Mouse (Mus musculus) myocyte (in vitro differentiated cells): ENCODE measurements around the gene Rab3gap2. TPM values are rescaled to one million over a fixed set of nuclear protein-coding genes. Genes with fewer than 3 reads are reported as not detected.
A peak's percentile ranks its signal among the peaks of the same experiment; 100 is the strongest.
"Not testable (repeated sequence)": the region's sequence is repeated elsewhere in the genome, so short reads cannot be mapped to it uniquely, and the experiment has no call there.

Experiments
- H3K27me3 ChIP-seq: one replicate; pipeline ENCODE4 v1.6.1; 2011; ENCODE audit not compliant: control insufficient read depth, insufficient read depth, insufficient read length
- H3K36me3 ChIP-seq: one replicate; pipeline ENCODE4 v1.6.1; 2011; ENCODE audit not compliant: control insufficient read depth, insufficient read depth
- H3K4me2 ChIP-seq: one replicate; pipeline ENCODE4 v1.6.1; 2011; ENCODE audit warnings: low read depth, control low read depth
- H3K4me3 ChIP-seq: one replicate; pipeline ENCODE4 v1.5.1; 2011; ENCODE audit warnings: mild to moderate bottlenecking, control low read depth, moderate library complexity
- H3K79me2 ChIP-seq: one replicate; pipeline ENCODE4 v1.6.1; 2011; ENCODE audit not compliant: control insufficient read depth, insufficient read depth
- H3ac ChIP-seq: one replicate; pipeline ENCODE4 v1.6.1; 2011; ENCODE audit not compliant: control insufficient read depth, insufficient read length
- CEBPB ChIP-seq: IDR thresholded peaks from 2 replicates; pipeline ENCODE4 v1.6.1; 2011; ENCODE audit warnings: mild to moderate bottlenecking, moderate library complexity; ENCODE audit not compliant: poor library complexity, insufficient read depth, severe bottlenecking
- MAX ChIP-seq: IDR thresholded peaks from one replicate; pipeline ENCODE4 v1.6.1; 2011; ENCODE audit warnings: low read depth, mild to moderate bottlenecking, control low read depth
- MYOD1 ChIP-seq, 3 experiments: IDR thresholded peaks; one replicate each; pipeline ENCODE4 v1.6.1; 2011; ENCODE audit warnings: control low read depth in 2 of 3, low read depth in 2 of 3, mild to moderate bottlenecking in 2 of 3, moderate library complexity in 1 of 3; ENCODE audit not compliant: insufficient read length in 2 of 3, control insufficient read depth in 1 of 3
- MYOG ChIP-seq, 3 experiments: IDR thresholded peaks; one replicate each; pipeline ENCODE4 v1.6.1; 2011; ENCODE audit warnings: control low read depth in 2 of 3, low read depth in 2 of 3, mild to moderate bottlenecking in 2 of 3; ENCODE audit not compliant: insufficient read length in 2 of 3, control insufficient read depth in 1 of 3, insufficient read depth in 1 of 3
- POLR2A ChIP-seq: IDR thresholded peaks from one replicate; pipeline ENCODE4 v1.6.1; 2011; ENCODE audit warnings: low read depth, mild to moderate bottlenecking, control low read depth, moderate library complexity; ENCODE audit not compliant: insufficient read length
- POLR2AphosphoS2 ChIP-seq: IDR thresholded peaks from one replicate; pipeline ENCODE4 v1.6.1; 2011; ENCODE audit warnings: low read depth, control low read depth; ENCODE audit not compliant: insufficient read length
- REST ChIP-seq: IDR thresholded peaks from one replicate; pipeline ENCODE4 v1.6.1; 2011; ENCODE audit warnings: mild to moderate bottlenecking, control low read depth, moderate library complexity; ENCODE audit not compliant: insufficient read depth, insufficient read length
- SRF ChIP-seq: IDR thresholded peaks from one replicate; pipeline ENCODE4 v1.6.1; 2011; ENCODE audit warnings: low read depth; ENCODE audit not compliant: control insufficient read depth, insufficient read length
- TCF12 ChIP-seq: IDR thresholded peaks from one replicate; pipeline ENCODE4 v1.6.1; 2011; ENCODE audit warnings: mild to moderate bottlenecking, control low read depth; ENCODE audit not compliant: poor library complexity, insufficient read depth, severe bottlenecking
- TCF3 ChIP-seq: IDR thresholded peaks from one replicate; pipeline ENCODE4 v1.6.1; 2011; ENCODE audit warnings: low read depth, control low read depth; ENCODE audit not compliant: insufficient read length
- USF1 ChIP-seq: IDR thresholded peaks from one replicate; pipeline ENCODE4 v1.6.1; 2011; ENCODE audit warnings: low read depth, mild to moderate bottlenecking, control low read depth, moderate library complexity
- polyA plus RNA-seq: library from polyadenylated mRNA; unstranded; fragments of >200 nt; fragmentation: generic; extraction: Trizol; gene quantifications from one replicate; pipeline ENCODE4 v1.2.1, GENCODE M21; 2012; ENCODE audit warnings: missing spikeins

Gene Rab3gap2
- polyA plus RNA-seq, 1 experiment = 32.2 TPM

- no peak overlapping the region for H3K4me2 ChIP-seq
- no peaks in the 10 kb centered on the region for H3K79me2 ChIP-seq
- H3K27me3 ChIP-seq = no peaks in the 10 kb centered on the region
- no peak overlapping the region for H3K4me3 ChIP-seq
- TF ChIP-seq POLR2AphosphoS2 (no peak), POLR2A (no peak), CEBPB (no peak), TCF12 (no peak), MAX (no peak), TCF3 (no peak), USF1 (no peak), MYOD1 (IDR thresholded peaks at IDR 0.05; ENCODE audit: control insufficient read depth in 1 of 3, insufficient read length in 2 of 3, low read depth in 2 of 3) (no peak), REST (no peak)
- H3K36me3 ChIP-seq = peaks cover 28% of the 10 kb centered on the region
- no peak overlapping the region for H3ac ChIP-seq
Observed at GRCm38 (mm10) chr1:185308334-185308733, 104.4 kb downstream of the Rab3gap2 start.

- Histone ChIP-seq H3K79me2 (no peaks in the 10 kb centered on the region), H3K4me3 (no peak overlapping the region), H3K36me3 (peaks cover 28% of the 10 kb centered on the region), H3K27me3 (no peaks in the 10 kb centered on the region), H3ac (no peak overlapping the region), H3K4me2 (no peak overlapping the region)
- no peak for TF ChIP-seq MAX
- TF ChIP-seq TCF12 = no peak
- no peak for TF ChIP-seq TCF3
- no peak for TF ChIP-seq REST
- no peak for TF ChIP-seq USF1
- no peak for TF ChIP-seq MYOD1 (IDR thresholded peaks at IDR 0.05; ENCODE audit: control insufficient read depth in 1 of 3, insufficient read length in 2 of 3, low read depth in 2 of 3)
Observed at GRCm38 (mm10) chr1:185308908-185309307, 105.0 kb downstream of the Rab3gap2 start.

- no peak overlapping the region for H3ac ChIP-seq
- H3K36me3 ChIP-seq = peaks cover 29% of the 10 kb centered on the region
- no peaks in the 10 kb centered on the region for H3K27me3 ChIP-seq
- no peaks in the 10 kb centered on the region for H3K79me2 ChIP-seq
- H3K4me2 ChIP-seq = no peak overlapping the region
- H3K4me3 ChIP-seq = no peak overlapping the region
- TF ChIP-seq MYOG (IDR thresholded peaks at IDR 0.05; ENCODE audit: control insufficient read depth in 1 of 3, insufficient read depth in 1 of 3, insufficient read length in 2 of 3, low read depth in 2 of 3) (no peak), MAX (no peak), POLR2A (no peak)
Observed at GRCm38 (mm10) chr1:185311949-185312348, 108.0 kb downstream of the Rab3gap2 start.

- TF ChIP-seq CEBPB = no peak
- no peak for TF ChIP-seq POLR2AphosphoS2
- no peak for TF ChIP-seq TCF12
- no peak for TF ChIP-seq TCF3
- no peak for TF ChIP-seq MYOG (IDR thresholded peaks at IDR 0.05; ENCODE audit: control insufficient read depth in 1 of 3, insufficient read depth in 1 of 3, insufficient read length in 2 of 3, low read depth in 2 of 3)
- Histone ChIP-seq H3K36me3 (peaks cover 30% of the 10 kb centered on the region), H3K4me2 (no peak overlapping the region), H3K27me3 (no peaks in the 10 kb centered on the region), H3K79me2 (no peaks in the 10 kb centered on the region), H3ac (no peak overlapping the region), H3K4me3 (no peak overlapping the region)
Observed at GRCm38 (mm10) chr1:185314546-185314945, 110.6 kb downstream of the Rab3gap2 start.

- Histone ChIP-seq H3ac (no peak overlapping the region), H3K79me2 (no peaks in the 10 kb centered on the region), H3K27me3 (no peaks in the 10 kb centered on the region), H3K4me2 (no peak overlapping the region), H3K4me3 (no peak overlapping the region), H3K36me3 (peaks cover 41% of the 10 kb centered on the region)
- TF ChIP-seq POLR2A (no peak), SRF (no peak)
Observed at GRCm38 (mm10) chr1:185315846-185316568, 112.1 kb downstream of the Rab3gap2 start.

GRCm38 (mm10) chr1:185327754-185328345, 123.9 kb downstream of the Rab3gap2 start:
- H3K79me2 ChIP-seq, H3K27me3 ChIP-seq, H3ac ChIP-seq: not testable (repeated sequence)
- Histone ChIP-seq H3K36me3 (peaks cover 27% of the 10 kb centered on the region), H3K4me2 (peak overlapping the region; percentile 96), H3K4me3 (peak overlapping the region; percentile 62)
